Mouse (Mus musculus) spleen, adult 2 months (tissue): ENCODE measurements around the gene Tex21.

ENCODE experiments used
- CTCF ChIP-seq: fragments of 200-500 bp; IDR thresholded peaks from 2 replicates; pipeline ENCODE4 v1.5.1; 2011; ENCODE audit warnings: mild to moderate bottlenecking, inconsistent platforms; ENCODE audit not compliant: insufficient read depth, insufficient read length, insufficient replicate concordance; ENCODE audit errors: extremely low read depth
- POLR2A ChIP-seq: fragments of 200-500 bp; IDR thresholded peaks from 2 replicates; pipeline ENCODE4 v1.6.1; 2011; ENCODE audit warnings: low read depth, low read length, inconsistent platforms

DNA sequence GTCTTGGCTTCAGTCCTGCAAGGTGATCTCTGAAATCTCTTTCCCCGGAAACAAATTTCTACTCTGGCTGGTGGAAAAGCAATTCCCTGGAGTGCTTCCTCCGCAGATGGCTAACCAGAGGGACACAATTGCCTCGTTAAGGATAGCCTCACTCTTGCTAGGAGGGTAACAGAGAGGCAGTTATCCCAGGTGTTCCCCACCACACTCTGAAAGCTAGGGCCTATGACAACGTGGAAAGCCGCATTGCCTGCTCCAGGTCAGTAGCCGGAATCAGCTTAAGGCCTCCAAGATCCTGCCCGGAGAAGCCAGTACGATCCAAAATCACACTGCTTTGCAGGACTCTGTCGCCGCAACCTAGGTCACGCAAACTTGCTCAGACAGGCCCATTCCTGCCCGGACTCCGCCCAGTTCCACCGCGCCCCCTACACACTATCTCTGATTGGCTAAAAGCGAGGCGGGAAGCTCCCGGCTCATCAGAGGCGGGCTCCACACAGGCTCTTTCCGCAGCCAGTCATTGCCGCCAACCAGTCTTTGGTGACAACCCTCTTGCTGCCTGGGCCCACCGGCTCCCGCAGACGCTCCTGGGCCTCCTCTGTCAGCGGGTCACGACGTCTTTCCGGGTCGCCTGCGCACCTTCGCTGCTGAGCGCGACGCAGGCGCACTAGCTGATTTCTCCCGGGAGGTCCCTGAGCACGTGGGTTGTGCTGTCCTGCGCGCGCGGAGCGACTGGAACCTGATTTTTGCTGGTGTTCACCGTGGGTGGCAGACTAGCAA lies 8.4 kb upstream of the Tex21 start, which contains the start of gene Mthfd1:
- TF ChIP-seq POLR2A (no peak), CTCF (no peak)
